Mouse (Mus musculus) right cerebral cortex, postnatal 10 days (tissue): Measurements from ENCODE around the gene Cd302.

Experiments used
- DNase-seq, 2 experiments: peaks; one replicate each; pipeline ENCODE4 v3.0.0; 2021; ENCODE audit warnings: low spot score in 2 of 2

Gene Cd302

DNA sequence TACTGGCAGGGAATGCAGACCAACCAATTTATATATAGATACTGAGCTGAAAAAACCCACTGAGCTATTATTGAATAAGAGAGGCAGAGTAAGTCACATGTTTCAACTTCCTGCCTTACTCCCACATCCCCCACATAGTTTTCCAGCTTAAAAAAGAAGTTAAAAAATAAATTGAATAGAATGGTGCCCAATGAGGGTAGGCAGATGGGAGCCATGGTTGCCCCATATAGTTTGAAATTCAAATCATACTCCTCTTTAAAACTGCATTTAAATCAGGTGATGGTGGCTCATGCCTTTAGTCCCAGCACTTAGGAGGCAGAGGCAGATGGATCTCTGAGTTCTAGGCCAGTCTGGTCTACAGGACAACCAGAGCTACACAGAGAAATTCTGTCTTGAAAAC, 30.8 kb downstream of the Cd302 start:
- no peak for DNase-seq

DNA sequence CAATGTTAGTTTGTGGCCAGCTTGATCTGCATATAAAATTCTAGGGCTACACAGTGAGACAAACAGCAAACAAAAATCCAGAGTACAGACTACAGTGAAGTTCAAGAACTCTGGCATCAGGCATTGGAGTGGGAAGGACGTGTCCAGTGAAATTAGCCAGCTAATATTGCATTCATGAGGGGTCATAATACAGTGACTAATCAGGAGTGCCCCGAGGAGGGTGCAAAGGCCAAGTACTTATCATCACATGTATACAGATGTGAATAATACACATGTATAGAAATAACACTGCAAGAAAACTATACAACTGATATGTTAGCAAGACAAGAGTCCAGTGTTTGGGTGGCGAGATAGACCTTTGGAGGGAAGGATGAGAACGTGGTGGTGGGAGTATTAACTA, 31.5 kb downstream of the Cd302 start:
- no peak for DNase-seq

DNA sequence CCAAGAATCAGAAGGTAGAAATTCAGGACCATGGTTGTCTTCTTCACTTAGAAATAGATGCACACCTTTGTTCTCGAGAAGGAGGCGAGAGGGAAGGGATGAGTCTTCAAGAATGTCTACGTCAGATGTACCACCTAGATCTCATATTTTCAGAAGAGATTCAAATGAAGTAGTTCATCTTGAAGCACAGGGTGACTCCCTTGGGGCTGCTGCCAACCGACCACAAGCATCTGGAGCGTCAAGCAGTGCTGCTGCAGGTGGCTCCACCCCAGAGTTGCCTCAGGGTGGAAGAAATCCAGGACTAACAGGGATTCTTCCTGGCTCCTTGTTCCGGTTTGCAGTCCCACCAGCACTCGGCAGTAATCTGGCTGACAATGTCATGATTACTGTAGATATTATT, 49.8 kb downstream of the Cd302 start:
- DNase-seq, result no peak

DNA sequence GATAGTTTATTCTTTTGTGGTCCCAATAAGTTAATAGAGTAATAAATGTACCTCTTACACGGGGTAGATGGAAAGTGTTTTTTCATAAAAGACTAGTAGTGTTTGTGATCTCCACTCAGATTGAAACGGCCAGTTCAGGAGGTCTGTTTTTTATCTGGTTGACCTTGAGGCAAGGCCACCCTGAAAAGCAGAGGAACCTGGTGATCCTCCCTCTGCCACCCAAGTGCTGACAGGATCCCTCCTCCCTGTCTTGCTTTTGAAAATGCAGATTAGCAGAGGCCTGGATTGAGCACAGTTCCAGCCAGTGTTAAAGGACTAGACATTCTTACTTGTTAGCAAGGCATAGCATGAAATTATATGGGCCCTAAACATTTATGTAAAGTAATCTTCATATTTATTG, 51.1 kb downstream of the Cd302 start:
- no peak for DNase-seq

DNA sequence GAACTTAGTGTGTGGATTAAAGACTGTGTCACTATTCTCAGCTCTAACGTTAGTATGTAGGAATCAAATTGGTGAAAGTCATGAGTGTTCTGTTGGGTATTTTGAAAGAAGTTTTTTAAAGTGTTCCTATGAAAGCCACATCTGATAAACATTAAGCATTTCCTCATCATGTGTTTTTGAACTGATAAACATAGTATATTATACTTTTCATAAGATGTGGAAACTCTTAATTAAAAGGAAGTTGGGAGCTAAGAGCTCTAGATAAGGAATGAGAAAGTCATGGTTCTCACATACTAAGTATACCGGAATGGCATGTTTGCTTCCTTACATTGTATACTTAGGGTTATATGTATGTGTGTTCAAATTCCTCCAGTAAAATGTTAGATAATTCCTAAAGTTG, 53.9 kb downstream of the Cd302 start:
- DNase-seq, result no peak

DNA sequence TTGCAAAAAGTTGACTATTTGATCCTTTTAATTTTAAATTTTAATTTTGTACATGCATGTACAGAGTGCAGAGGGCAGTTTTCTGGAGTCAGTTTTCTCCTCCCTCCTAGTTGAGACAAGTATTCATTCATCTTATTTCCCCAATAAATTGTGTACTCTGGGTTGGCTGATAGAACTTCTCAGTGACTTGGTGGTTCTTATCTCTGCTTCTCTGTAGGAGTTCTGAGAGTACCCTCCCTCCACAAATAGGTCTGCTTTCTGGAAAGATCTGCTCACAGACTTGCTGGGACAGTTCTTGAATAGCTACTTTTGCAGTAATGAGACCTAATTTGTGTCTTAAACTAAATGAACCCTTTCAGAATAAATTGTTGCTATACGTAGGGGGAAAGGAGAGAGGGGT, 55.8 kb downstream of the Cd302 start:
- DNase-seq, result no peak

DNA sequence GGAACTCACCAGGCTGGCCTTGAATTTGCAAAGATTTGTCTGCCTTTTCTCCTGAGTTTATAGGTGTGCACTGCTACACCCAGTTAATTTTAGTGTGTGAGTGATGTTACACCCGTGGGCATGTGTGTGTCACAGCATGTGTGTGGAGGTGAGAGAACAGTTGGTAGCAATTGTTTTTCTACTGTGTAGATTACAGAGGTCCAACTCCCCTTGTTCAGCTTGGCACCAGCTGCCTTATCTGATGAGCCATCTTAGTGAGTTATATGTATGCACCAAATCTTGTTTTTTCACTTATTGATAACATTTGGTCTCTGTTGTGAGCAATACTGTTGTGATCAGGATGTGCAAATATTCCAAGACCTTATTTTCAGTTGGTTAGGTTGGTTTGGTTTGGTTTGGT, 60.8 kb downstream of the Cd302 start:
- DNase-seq, result no peak

DNA sequence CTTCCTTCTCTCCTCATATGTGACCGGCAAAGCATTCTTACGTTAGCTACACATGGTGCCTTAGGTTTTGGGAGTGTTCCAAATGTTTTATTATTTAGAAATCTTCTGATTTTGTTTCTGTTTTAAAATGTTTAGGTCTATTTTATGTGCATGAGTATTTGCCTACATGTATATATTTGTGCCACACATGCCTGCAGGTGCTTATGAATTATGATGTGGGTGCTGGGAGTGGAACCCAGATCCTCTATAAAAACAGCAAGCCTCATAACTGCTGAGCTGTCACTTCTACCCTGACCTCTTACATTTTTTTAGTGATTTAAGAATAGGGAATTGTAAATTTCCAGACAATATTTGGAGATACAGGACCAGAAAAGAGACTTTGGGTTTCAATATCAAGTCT, 62.3 kb downstream of the Cd302 start:
- DNase-seq, result no peak

DNA sequence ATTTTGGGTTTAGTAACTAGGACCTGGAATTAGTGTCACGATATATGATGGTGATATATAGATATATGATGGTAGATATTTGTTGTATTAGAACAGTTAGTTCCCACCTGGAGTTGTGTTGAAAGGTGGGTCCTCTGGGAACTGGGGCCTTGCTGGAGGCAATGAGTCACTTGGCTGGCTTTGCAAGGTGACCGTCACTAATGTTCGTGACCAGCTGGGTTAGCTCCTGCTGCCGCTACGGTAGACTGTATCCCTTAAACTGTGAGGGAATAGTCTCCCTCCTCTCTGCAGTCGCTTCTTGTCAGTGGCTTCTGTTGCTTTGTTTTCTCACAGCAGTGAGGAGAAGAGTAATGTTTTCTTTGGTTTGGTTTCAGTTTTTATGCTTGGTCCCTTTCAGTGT, 63.1 kb downstream of the Cd302 start:
- no peak for DNase-seq

DNA sequence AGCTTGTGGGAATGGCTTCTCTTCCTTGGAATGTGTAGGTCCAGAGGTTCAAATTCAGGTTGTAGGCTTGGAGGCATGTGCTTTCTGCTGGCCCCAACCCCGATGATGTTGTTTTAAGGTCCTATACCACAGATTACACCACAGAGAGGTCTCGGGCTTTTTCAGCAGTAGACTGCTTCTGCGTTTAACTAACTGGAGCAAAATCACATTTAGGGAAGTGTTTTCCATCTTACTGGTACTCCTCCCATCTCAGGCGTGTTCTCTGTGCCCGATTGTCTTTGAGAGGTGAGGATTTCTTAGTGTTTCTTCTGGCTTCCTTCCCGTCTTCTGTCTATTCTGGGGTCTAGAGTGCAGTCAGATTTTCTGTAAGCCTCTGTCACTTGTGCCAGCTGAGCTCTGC, 66.7 kb downstream of the Cd302 start:
- no peak for DNase-seq

DNA sequence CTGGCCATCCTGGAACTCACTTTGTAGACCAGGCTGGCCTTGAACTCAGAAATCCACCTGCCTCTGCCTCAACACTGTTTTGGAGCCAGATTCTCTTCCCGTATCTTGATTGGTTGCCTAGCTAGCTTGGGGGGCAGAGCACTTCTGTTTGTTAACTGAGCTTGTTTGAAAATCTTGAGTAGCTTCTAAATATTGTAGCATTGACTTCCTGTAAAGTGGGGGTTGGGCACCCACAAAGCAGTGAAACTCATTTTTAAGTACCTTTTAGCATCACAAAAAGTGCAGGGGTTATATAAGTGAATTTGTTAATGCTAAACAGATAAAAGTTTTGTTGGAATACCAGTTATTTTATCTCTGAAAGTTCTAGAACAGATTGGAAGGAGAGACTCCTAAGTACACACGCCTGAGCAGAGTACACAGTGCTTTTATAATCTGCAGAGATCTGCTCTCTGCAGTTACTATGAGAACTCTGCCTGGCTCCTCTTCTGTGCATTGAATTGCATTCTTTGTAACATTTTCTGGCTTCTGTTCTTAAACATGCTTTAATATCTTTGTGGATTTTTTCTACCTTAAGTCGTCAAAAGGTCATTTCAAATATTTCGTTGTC, 67.6 kb downstream of the Cd302 start:
- DNase-seq, result no peak

DNA sequence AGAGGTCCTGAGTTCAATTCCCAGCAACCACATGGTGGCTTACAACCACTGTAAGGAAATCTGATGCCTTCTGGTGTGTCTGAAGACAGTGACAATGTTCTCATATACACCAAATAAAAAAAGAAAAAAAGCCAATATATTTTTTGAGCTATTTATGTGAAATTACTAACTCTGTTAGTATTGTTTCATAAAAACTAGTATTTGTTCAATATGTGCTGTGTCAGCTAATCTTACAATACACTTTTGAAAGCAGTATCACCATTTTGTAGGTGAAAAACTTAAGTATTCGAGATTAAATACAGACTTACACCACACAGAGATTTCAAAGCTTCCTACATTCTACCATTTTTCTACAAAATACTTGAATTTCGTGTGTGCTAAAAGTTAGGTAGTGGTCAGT, 69.6 kb downstream of the Cd302 start:
- no peak for DNase-seq

DNA sequence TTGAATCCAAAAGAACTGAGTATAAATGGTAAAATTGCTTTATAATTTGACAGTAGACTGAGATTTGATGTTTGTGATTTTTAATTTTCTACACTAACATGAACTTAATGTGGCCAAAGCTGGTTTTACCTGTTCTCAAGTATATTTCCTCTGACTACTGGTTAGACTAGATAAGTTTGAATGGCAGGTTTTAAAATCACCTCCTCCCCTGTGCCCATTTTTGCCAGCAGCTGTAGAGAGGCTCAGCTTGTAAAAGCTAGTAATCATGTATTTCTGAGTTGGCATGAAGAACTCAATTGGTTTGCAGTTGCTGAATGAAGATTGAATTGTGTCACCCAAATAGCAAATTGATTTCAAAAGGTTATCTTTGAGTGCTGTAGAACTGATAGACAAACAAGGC, 71.8 kb downstream of the Cd302 start:
- DNase-seq, result no peak

DNA sequence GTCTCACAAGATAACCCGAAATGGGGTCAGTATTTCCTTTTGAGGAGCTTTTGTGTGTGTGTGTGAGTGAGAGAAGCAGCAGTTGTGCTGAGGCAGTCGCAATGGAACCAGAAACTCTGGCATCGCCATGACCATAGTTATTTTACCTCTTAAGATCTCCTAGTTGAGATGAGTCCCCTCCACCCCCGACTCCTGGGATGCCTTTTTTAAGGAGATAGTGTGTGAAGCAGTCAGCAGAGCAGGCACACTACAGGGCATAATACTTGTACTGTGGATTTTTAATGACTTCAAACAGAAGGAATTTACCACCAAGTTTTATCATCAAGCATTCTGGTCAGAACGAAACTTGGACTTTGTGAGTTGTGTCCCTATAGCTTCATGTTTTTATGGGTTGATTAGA, 73.5 kb downstream of the Cd302 start:
- no peak for DNase-seq

DNA sequence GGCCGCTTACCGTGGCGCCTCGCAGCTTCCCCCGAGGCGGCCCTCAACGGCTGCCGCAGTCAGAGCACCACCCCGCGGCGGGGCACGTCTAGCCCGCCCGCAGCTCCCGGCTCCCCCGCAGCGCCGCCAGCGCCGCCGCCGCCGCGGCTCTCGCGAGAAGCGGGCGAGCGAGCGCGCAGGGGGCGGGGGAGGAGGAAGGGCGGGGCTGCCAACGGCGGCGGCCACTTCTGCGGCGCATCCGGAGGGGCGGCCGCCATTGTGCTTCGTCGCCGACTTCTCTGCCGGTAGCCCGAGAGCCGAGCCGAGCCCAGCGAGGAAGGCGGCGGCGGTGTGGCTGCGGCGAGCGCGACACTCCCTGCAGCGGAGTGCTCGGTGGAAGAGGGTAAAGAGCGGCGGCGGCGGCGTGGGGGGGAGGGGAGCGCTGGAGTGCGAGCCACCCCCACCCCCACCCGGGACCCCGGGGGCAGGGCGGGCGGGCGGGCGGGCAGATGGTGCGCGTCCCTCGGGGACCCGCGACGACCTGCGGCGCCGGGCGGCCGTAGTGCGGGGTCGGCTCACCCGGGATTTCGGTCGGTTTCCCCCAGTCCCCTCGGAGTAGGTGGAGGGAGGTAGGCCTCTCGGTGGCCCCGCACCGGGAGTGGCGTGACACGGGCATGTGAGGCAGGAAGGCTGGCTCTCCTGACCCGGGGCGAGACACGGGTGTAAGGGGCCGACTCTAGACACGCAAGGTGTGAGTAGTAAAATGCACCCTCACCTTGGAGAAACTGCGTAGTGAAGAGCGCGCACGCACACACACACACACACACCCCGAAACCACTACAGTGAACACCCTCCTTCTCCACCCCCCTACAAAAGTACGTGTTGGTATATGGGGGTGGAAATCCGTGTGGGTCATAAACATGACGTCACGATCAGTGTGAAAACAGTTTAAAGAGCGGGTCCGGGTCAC, 74.3 kb downstream of the Cd302 start, which contains the start of the genes Baz2b and March7:
Baz2b (minus strand) TSS at position 137 of the 949 bp plus-strand sequence.
March7 (plus strand) TSS at position 185 of the 949 bp plus-strand sequence.
- DNase-seq, result peak; percentile 86 to 91

DNA sequence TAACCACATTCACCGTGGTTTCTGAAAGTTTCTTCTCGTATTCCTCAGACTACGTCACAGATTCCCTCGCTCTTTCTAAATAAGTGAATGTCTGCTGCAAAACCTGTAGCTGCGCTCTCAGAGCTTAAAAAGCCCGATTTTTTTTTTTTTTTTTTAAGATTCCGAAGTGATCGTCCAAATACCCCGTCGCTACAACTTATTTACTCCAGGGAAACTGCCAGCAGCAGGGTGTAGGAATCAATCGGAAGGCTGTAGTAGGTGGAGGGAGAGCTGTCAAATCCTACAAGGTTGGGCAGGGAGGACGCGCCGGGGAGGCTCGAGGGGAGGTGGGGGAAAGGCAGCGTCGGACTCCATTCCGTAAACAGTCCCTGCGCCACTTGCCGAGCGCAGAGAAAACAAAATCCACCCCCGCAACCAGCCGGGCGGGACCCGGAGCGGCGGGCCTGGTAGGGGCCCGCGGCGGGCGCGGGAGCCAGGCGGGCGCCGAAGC, 75.1 kb downstream of the Cd302 start:
- peak; percentile 66 to 70 for DNase-seq

DNA sequence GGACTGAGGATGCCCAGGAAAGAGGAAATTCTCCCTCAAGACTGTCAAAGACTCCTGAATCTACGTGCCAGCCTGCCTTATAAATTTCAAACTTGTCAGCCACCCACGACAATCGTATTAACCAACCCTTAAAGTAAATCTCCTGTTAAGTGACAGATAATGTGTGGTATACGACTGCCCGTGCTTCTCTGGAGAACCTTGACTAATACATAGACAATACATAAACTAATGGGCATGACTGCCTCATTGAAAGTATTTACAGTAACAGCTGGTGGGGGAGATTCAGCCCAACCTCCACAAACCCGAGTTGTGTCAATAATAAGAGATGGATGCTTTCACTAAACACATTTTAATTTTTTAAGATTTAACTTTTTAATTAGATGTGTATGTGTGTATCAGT, 78.5 kb downstream of the Cd302 start:
- DNase-seq, result no peak

DNA sequence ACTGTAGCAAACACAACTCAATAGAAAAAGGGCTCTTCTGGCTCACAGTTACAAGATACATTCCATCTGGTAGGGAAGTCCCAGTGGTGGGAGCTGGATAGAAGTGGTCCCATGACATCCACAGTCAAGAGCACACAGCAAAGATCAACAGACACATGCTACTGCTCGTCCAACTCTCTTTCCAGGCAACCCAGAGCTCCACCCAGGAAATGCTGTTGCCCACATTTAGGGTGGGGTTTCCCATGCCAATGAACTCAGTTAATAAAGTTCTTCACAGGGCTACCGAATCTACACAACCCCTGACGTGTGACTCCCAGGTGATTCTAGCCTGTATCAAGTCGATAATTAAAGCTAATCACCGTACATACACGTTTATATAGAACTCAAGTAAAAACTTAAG, 80.1 kb downstream of the Cd302 start:
- DNase-seq, result no peak

DNA sequence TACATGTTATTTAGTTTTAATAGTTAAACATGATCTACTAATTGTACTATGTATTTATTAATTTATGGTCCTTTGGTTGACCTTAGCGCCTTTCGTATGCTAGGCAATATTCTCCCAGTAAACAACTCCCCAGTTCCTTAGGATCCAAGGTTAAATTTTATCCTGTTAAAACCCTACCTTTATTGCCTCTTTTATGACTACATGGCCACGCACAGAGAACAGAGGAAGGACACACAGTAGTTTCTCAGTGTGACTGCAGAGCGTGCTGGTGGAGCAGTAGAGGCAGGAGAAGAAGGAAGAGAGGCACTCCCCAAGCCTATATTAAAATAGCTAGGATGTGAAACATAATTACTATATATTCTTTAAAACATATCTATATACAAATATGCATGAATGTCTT, 80.6 kb downstream of the Cd302 start:
- no peak for DNase-seq

DNA sequence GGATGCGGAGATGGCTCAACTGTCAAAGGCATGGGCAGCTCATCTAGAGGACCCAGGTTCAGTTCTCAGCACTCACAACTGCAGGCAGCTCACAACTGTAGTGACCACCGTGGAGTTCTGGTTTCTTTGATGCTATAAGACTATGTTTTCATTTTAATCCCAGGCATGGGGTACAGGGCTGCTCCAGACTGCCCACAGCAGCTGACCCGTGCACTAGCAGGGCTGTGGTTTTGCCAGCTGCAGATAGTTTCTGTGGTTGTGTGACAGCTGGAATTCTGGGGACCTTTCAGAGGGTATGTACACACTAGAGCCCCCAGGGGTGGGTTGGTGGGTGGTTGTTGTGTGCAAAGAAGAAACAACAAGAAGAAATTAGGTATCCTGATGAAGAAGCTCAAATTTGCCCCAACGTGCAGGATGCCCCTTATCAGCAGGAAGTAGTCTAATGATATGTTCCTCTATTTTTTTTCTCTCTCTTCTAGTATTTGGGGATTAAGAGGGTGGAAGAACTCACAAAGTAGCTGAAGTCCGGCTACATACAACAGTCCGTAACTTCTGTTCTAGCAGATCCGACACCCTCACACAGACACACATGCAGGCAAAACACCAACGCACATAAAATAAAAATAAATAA, 81.3 kb downstream of the Cd302 start:
- no peak for DNase-seq
